Mouse (Mus musculus) cerebellum, adult 11-12 months (tissue): ENCODE data around the gene Myo1b.
"Not testable (repeated sequence)": the region's sequence is repeated elsewhere in the genome, so short reads cannot be mapped to it uniquely, and the experiment has no call there.

Experiments used
- DNase-seq: peaks from one replicate; pipeline ENCODE4 v3.0.0; 2022

Myo1b gene

GRCm38 (mm10) chr1:51894721-51895120 lies 21.1 kb downstream of the Myo1b start:
- no peak for DNase-seq

GRCm38 (mm10) chr1:51893521-51894355 lies 22.1 kb downstream of the Myo1b start:
- DNase-seq, result no peak

- no peak for DNase-seq
Observed at GRCm38 (mm10) chr1:51892005-51892404, 23.9 kb downstream of the Myo1b start.

GRCm38 (mm10) chr1:51888046-51888813 lies 27.6 kb downstream of the Myo1b start:
- DNase-seq, result no peak

GRCm38 (mm10) chr1:51885356-51885983 lies 30.4 kb downstream of the Myo1b start:
- no peak for DNase-seq

GRCm38 (mm10) chr1:51883211-51883610 lies 32.7 kb downstream of the Myo1b start:
- DNase-seq, result no peak

- no peak for DNase-seq
Observed at GRCm38 (mm10) chr1:51882752-51883151, 33.1 kb downstream of the Myo1b start.

GRCm38 (mm10) chr1:51879927-51880814 lies 35.7 kb downstream of the Myo1b start:
- no peak for DNase-seq

- DNase-seq, result no peak
Observed at GRCm38 (mm10) chr1:51879333-51879770, 36.5 kb downstream of the Myo1b start.

GRCm38 (mm10) chr1:51875462-51876225 lies 40.2 kb downstream of the Myo1b start:
- no peak for DNase-seq

GRCm38 (mm10) chr1:51872493-51873261 lies 43.2 kb downstream of the Myo1b start:
- no peak for DNase-seq

- DNase-seq, result not testable (repeated sequence)
Observed at GRCm38 (mm10) chr1:51871234-51871633, 44.6 kb downstream of the Myo1b start.

- no peak for DNase-seq
Observed at GRCm38 (mm10) chr1:51862828-51863421, 52.9 kb downstream of the Myo1b start.

- no peak for DNase-seq
Observed at GRCm38 (mm10) chr1:51860837-51861236, 55.0 kb downstream of the Myo1b start.

- no peak for DNase-seq
Observed at GRCm38 (mm10) chr1:51856946-51857345, 58.9 kb downstream of the Myo1b start.

GRCm38 (mm10) chr1:51856245-51856915 lies 59.5 kb downstream of the Myo1b start:
- DNase-seq, result no peak

- no peak for DNase-seq
Observed at GRCm38 (mm10) chr1:51855541-51856244, 60.2 kb downstream of the Myo1b start.

GRCm38 (mm10) chr1:51852314-51852713 lies 63.6 kb downstream of the Myo1b start:
- no peak for DNase-seq

- no peak for DNase-seq
Observed at GRCm38 (mm10) chr1:51849570-51850211, 66.2 kb downstream of the Myo1b start.
